ENCODE assay signal across 29 mouse cellular contexts in genomic region chr4:86520695-86521094, GRCm38 (mm10). TPM values are rescaled to one million over a fixed set of nuclear protein-coding genes. Genes with fewer than 3 reads are reported as not detected.
DNase-seq lines count a peak whose midpoint lies in the region; ATAC-seq lines count a peak whose summit lies in the region.
"Had no signal": no experiment of that assay in that cellular context is flagged by ENCODE, and none has a peak within 500 bp of the region (broad histone marks: within the 10 kb centered on the region; RNA-seq: fewer than 3 reads in every experiment).

No protein-coding gene starts in this region.

- WGBS in embryonic facial prominence, embryonic 14.5 days: 59% methylated on average over 12 of the region's 12 CpGs
- 72% methylated on average over 12 of the region's 12 CpGs for WGBS in limb, embryonic 10.5 days
- WGBS in limb, embryonic 13.5 days: 30% methylated on average over 12 of the region's 12 CpGs
- WGBS in intestine, embryonic 15.5 days: 83% methylated on average over 12 of the region's 12 CpGs

- no peak overlapping the region for H3K4me3 ChIP-seq in embryonic facial prominence, embryonic 14.5 days (ENCODE audit: low read depth, low read length)
- no peak overlapping the region for H3K4me3 ChIP-seq in limb, embryonic 10.5 days
- H3K4me3 ChIP-seq in limb, embryonic 13.5 days: no peak overlapping the region
- H3K4me3 ChIP-seq in intestine, embryonic 15.5 days (replicated peaks): no peak overlapping the region
- H3K4me3 ChIP-seq: embryonic facial prominence, embryonic 12.5 days; forebrain, embryonic 10.5 days; forebrain, embryonic 13.5 days; heart, adult 2 months; heart, embryonic 10.5 days; heart, embryonic 13.5 days had no signal

- no peak overlapping the region for H3K4me2 ChIP-seq in embryonic facial prominence, embryonic 14.5 days (ENCODE audit: low read depth, low read length)
- H3K4me2 ChIP-seq in limb, embryonic 13.5 days (replicated peaks): peak overlapping the region; percentile 19; the same call in 1 of the 2 replicates
- H3K4me2 ChIP-seq in intestine, embryonic 15.5 days (replicated peaks): no peak overlapping the region
- H3K4me2 ChIP-seq: embryonic facial prominence, embryonic 12.5 days; forebrain, embryonic 13.5 days; heart, embryonic 13.5 days; hindbrain, embryonic 14.5 days had no signal

- H3K9ac ChIP-seq in embryonic facial prominence, embryonic 14.5 days (ENCODE audit: low read depth, low read length): no peak overlapping the region
- no peak overlapping the region for H3K9ac ChIP-seq in limb, embryonic 13.5 days
- H3K9ac ChIP-seq in intestine, embryonic 15.5 days: no peak overlapping the region
- H3K9ac ChIP-seq: embryonic facial prominence, embryonic 12.5 days; forebrain, embryonic 13.5 days; heart, embryonic 13.5 days; hindbrain, embryonic 14.5 days had no signal

- no peak for ATAC-seq in embryonic facial prominence, embryonic 14.5 days (ENCODE audit: low read depth)
- peak; percentile 71; the same call in 1 of the 2 replicates for ATAC-seq in limb, embryonic 13.5 days (ENCODE audit: low FRiP score, low read depth)
- no peak for ATAC-seq in intestine, embryonic 15.5 days
- ATAC-seq: CD4-positive, CD25-positive, alpha-beta regulatory T cell, adult 4 months; forebrain, embryonic 13.5 days; forebrain, embryonic 16.5 days; hindbrain, postnatal 0 days had no signal

- no peak overlapping the region for H3K27ac ChIP-seq in embryonic facial prominence, embryonic 14.5 days (replicated peaks; ENCODE audit: low read depth, low read length)
- H3K27ac ChIP-seq in limb, embryonic 10.5 days: peak overlapping the region; percentile 38; the same call in 1 of the 2 replicates
- H3K27ac ChIP-seq in limb, embryonic 13.5 days: peak overlapping the region; percentile 76; the same call in 1 of the 2 replicates
- no peak overlapping the region for H3K27ac ChIP-seq in intestine, embryonic 15.5 days
- H3K27ac ChIP-seq: embryonic facial prominence, embryonic 12.5 days; forebrain, embryonic 10.5 days; forebrain, embryonic 13.5 days; heart, adult 2 months; heart, embryonic 10.5 days; heart, embryonic 13.5 days; hindbrain, embryonic 14.5 days; hindbrain, postnatal 0 days had no signal

- no peaks in the 10 kb centered on the region for H3K9me3 ChIP-seq in embryonic facial prominence, embryonic 14.5 days (ENCODE audit: control insufficient read depth, low read length)
- H3K9me3 ChIP-seq in limb, embryonic 10.5 days (replicated peaks): no peaks in the 10 kb centered on the region
- no peaks in the 10 kb centered on the region for H3K9me3 ChIP-seq in limb, embryonic 13.5 days
- no peaks in the 10 kb centered on the region for H3K9me3 ChIP-seq in intestine, embryonic 15.5 days
- H3K9me3 ChIP-seq: embryonic facial prominence, embryonic 12.5 days; forebrain, embryonic 10.5 days; forebrain, embryonic 13.5 days; heart, embryonic 10.5 days; heart, embryonic 13.5 days had no signal

- no peaks in the 10 kb centered on the region for H3K4me1 ChIP-seq in embryonic facial prominence, embryonic 14.5 days (ENCODE audit: control insufficient read depth, insufficient read depth, low read length)
- H3K4me1 ChIP-seq in limb, embryonic 10.5 days: peaks cover 2% of the 10 kb centered on the region; the same call in 1 of the 2 replicates
- H3K4me1 ChIP-seq in limb, embryonic 13.5 days: peaks cover 44% of the 10 kb centered on the region
- H3K4me1 ChIP-seq in intestine, embryonic 15.5 days (replicated peaks): no peaks in the 10 kb centered on the region
- H3K4me1 ChIP-seq: forebrain, embryonic 10.5 days; forebrain, embryonic 13.5 days; heart, embryonic 10.5 days; heart, embryonic 13.5 days had no signal

- H3K27me3 ChIP-seq in embryonic facial prominence, embryonic 14.5 days (replicated peaks; ENCODE audit: control insufficient read depth, insufficient read depth, low read length): no peaks in the 10 kb centered on the region
- H3K27me3 ChIP-seq in limb, embryonic 10.5 days (ENCODE audit: low read depth, poor library complexity, severe bottlenecking): no peaks in the 10 kb centered on the region
- H3K27me3 ChIP-seq in limb, embryonic 13.5 days: peaks cover 5% of the 10 kb centered on the region; the same call in 1 of the 2 replicates
- H3K27me3 ChIP-seq in intestine, embryonic 15.5 days (replicated peaks): no peaks in the 10 kb centered on the region
- H3K27me3 ChIP-seq: embryonic facial prominence, embryonic 12.5 days; forebrain, embryonic 13.5 days; heart, embryonic 13.5 days had no signal

- no peaks in the 10 kb centered on the region for H3K36me3 ChIP-seq in embryonic facial prominence, embryonic 14.5 days (ENCODE audit: control insufficient read depth, insufficient read depth, low read length)
- no peaks in the 10 kb centered on the region for H3K36me3 ChIP-seq in limb, embryonic 10.5 days
- H3K36me3 ChIP-seq in limb, embryonic 13.5 days: no peaks in the 10 kb centered on the region
- H3K36me3 ChIP-seq in intestine, embryonic 15.5 days: no peaks in the 10 kb centered on the region
- H3K36me3 ChIP-seq: embryonic facial prominence, embryonic 12.5 days; forebrain, embryonic 10.5 days; heart, embryonic 10.5 days; heart, embryonic 13.5 days had no signal

- peak; percentile 16 for DNase-seq in embryonic facial prominence, embryonic 14.5 days (ENCODE audit: low spot score)
- no peak for DNase-seq in limb, embryonic 10.5 days (ENCODE audit: low spot score)
- no peak for DNase-seq in cerebellum, adult 18-20 months
- no peak for DNase-seq in lung, adult 18-20 months
- DNase-seq: adrenal gland, adult 2 months; adrenal gland, postnatal 14 days; cerebellum, adult 11-12 months; cerebellum, adult 9-10 months; cerebellum, postnatal 14 days; gastrocnemius, postnatal 10 days; gastrocnemius, postnatal 36 days; heart, adult 2 months; heart, postnatal 14 days; heart, postnatal 4 days had no signal

RNA-seq across cellular contexts. Expression of gene Saxo1, which starts 37.4 kb away (rescaled TPM):
- polyA plus RNA-seq in embryonic facial prominence, embryonic 14.5 days (2014; fragmentation: Nextera tagmentation; extraction: Ambion mirVana): 0.10 and 0.28 TPM in 2 replicates
- polyA plus RNA-seq in limb, embryonic 10.5 days (2016; fragmentation: Nextera tagmentation; extraction: Ambion mirVana): not detected in 2 replicates
- 0.19 and 0.22 TPM in 2 replicates for polyA plus RNA-seq in limb, embryonic 13.5 days (2015; fragmentation: Nextera tagmentation; extraction: Ambion mirVana)
- not detected in 2 replicates for polyA plus RNA-seq in intestine, embryonic 15.5 days (2015; fragmentation: Nextera tagmentation; extraction: Ambion mirVana)
- polyA plus RNA-seq: adrenal gland, adult 2 months; brain, embryonic 14.5 days; C2C12; CD4-positive, CD25-positive, alpha-beta regulatory T cell, adult 4 months; embryonic facial prominence, embryonic 12.5 days; forebrain, embryonic 10.5 days; forebrain, embryonic 13.5 days; forebrain, embryonic 16.5 days; heart, embryonic 10.5 days; heart, embryonic 13.5 days; heart, embryonic 16.5 days; hindbrain, embryonic 11.5 days; hindbrain, embryonic 14.5 days; hindbrain, postnatal 0 days had no signal

RNA-seq across cellular contexts. Expression of gene Rraga, which starts 54.8 kb away (rescaled TPM):
- 94.8 and 95.3 TPM in 2 replicates for polyA plus RNA-seq in embryonic facial prominence, embryonic 14.5 days (2014; fragmentation: Nextera tagmentation; extraction: Ambion mirVana)
- 46.3 and 48.5 TPM in 2 replicates for polyA plus RNA-seq in limb, embryonic 10.5 days (2016; fragmentation: Nextera tagmentation; extraction: Ambion mirVana)
- polyA plus RNA-seq in limb, embryonic 13.5 days (2015; fragmentation: Nextera tagmentation; extraction: Ambion mirVana): 86.9 and 89.2 TPM in 2 replicates
- 64.0 and 69.8 TPM in 2 replicates for polyA plus RNA-seq in intestine, embryonic 15.5 days (2015; fragmentation: Nextera tagmentation; extraction: Ambion mirVana)

Comparison
In these comparisons a context has a peak if more than half of its experiments do, and no peak if none do; other contexts are left out.
1. H3K27ac ChIP-seq: peak in limb, embryonic 10.5 days (single experiment) and limb, embryonic 13.5 days (single experiment); none in embryonic facial prominence, embryonic 14.5 days (single experiment) and intestine, embryonic 15.5 days (single experiment).